Comparison of ENCODE assay signal across 7 mouse cellular contexts in the genomic region with DNA sequence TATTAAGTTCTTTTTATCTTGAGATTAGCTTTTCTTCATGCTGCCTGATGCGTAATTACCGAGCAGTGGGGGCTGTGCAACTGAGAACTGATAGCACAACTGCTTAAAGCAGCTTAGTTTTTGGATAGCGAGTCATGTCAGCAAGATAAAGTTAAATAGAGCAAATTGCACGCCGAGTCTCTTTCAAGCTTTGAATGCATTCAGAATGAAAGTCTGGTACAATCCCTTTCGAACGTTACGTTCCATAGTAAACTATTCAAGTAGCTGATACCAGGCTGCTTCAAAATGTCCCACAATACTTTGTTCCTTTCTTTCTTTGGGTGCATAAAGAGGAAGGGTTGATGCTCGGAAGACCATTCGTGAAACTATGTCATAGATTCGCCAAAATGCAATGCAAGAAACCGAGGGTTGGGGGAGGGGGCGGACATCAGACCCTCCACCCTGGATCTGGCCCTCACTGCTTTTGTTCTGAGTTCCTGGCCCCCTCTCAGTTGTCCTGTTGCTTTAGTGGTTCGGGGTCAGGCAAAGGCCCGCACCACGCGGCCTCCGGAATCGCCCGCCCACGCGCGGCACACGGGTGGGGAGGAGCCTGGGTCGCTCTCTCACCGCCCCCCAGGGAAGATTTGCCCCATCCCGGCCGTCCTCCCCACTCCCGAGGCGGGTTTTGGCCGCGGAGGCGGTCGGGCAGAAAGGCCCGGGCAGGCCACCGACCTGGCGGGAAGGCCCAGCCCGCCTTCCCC. TPM values are rescaled to one million over a fixed set of nuclear protein-coding genes. Genes with fewer than 3 reads are reported as not detected.
DNase-seq lines count a peak whose midpoint lies in the region; ATAC-seq lines count a peak whose summit lies in the region.

No protein-coding gene starts in this region.

- peaks cover 54% of the 10 kb centered on the region for H3K79me2 ChIP-seq in macrophage (ENCODE audit: inconsistent target)

- H3K27me3 ChIP-seq in embryonic facial prominence, embryonic 10.5 days (replicated peaks; ENCODE audit: low read depth, poor library complexity, severe bottlenecking) = no peaks in the 10 kb centered on the region
- H3K27me3 ChIP-seq in heart, embryonic 10.5 days (ENCODE audit: insufficient read depth, poor library complexity, severe bottlenecking) = no peaks in the 10 kb centered on the region

- WGBS in embryonic facial prominence, embryonic 10.5 days = 1% methylated on average over 38 of the region's 38 CpGs
- 1% methylated on average over 38 of the region's 38 CpGs for WGBS in heart, embryonic 10.5 days
- WGBS in macrophage (ENCODE audit: missing documents) = 2% methylated on average over 38 of the region's 38 CpGs

- H3K4me1 ChIP-seq in embryonic facial prominence, embryonic 10.5 days = peaks cover 18% of the 10 kb centered on the region
- H3K4me1 ChIP-seq in heart, embryonic 10.5 days = peaks cover 8% of the 10 kb centered on the region; the same call in 1 of the 2 replicates

- peak; percentile 78 for DNase-seq in ES-CJ7 (ENCODE audit: low read depth, low spot score)
- DNase-seq in embryonic facial prominence, embryonic 10.5 days (ENCODE audit: low spot score) = peak; percentile 77
- peak; percentile 79 for DNase-seq in heart, embryonic 10.5 days (ENCODE audit: low spot score)
- peak; percentile 32 for DNase-seq in layer of hippocampus, adult 9-11 months
- DNase-seq in skeletal muscle tissue, adult 2 months (ENCODE audit: low read depth, low spot score) = peak; percentile 17

- peaks cover 46% of the 10 kb centered on the region for H3K36me3 ChIP-seq in embryonic facial prominence, embryonic 10.5 days (replicated peaks)
- peaks cover 25% of the 10 kb centered on the region for H3K36me3 ChIP-seq in heart, embryonic 10.5 days
- no peaks in the 10 kb centered on the region for H3K36me3 ChIP-seq in macrophage (ENCODE audit: inconsistent target)

- H3K4me3 ChIP-seq in embryonic facial prominence, embryonic 10.5 days = peak overlapping the region; percentile 96
- peak overlapping the region; percentile 95 for H3K4me3 ChIP-seq in heart, embryonic 10.5 days
- peak overlapping the region; percentile 56 for H3K4me3 ChIP-seq in macrophage (ENCODE audit: inconsistent target)

- peaks cover 8% of the 10 kb centered on the region; the same call in 1 of the 2 replicates for H3K9me3 ChIP-seq in embryonic facial prominence, embryonic 10.5 days
- no peaks in the 10 kb centered on the region for H3K9me3 ChIP-seq in heart, embryonic 10.5 days

- ATAC-seq in activated CD4-positive, CD25-positive, alpha-beta regulatory T cell, adult 4 months = peak; percentile 12

- H3K27ac ChIP-seq in embryonic facial prominence, embryonic 10.5 days (replicated peaks) = peak overlapping the region; percentile 100
- H3K27ac ChIP-seq in heart, embryonic 10.5 days = peak overlapping the region; percentile 100
- H3K27ac ChIP-seq in macrophage = peak overlapping the region; percentile 47

RNA-seq across cellular contexts. Expression of gene Rbmxl1, which starts 0.5 kb away (rescaled TPM):
- polyA plus RNA-seq in activated CD4-positive, CD25-positive, alpha-beta regulatory T cell, adult 4 months (2017; shearing (Covaris generic)) = 100 to 1,000 TPM in 1 of 2 experiments, 10 to 100 TPM in 1; 88.2 to 121 TPM
- polyA plus RNA-seq in embryonic facial prominence, embryonic 10.5 days (2016; fragmentation: Nextera tagmentation; extraction: Ambion mirVana) = 398 and 401 TPM in 2 replicates
- polyA plus RNA-seq in heart, embryonic 10.5 days (2016; fragmentation: Nextera tagmentation; extraction: Ambion mirVana) = 199 and 273 TPM in 2 replicates
- 10 to 100 TPM in 25 of 26 experiments, 1 to 10 TPM in 1; 9.1 to 30.9 (median 19.8) TPM for total RNA-seq in macrophage (2018; cell fraction: chromatin; rRNA removed)
- total RNA-seq in macrophage (2018; cell fraction: cytosol; rRNA removed) = 10 to 100 TPM; 32.3 to 47.5 (median 39.9) TPM
- total RNA-seq in macrophage (2018; cell fraction: nucleus; rRNA removed) = 10 to 100 TPM; 15.7 to 49.3 (median 30.5) TPM
- polyA plus RNA-seq in macrophage (2018) = 45.6 to 73.7 TPM (median 65.0 TPM) in 3 replicates

RNA-seq across cellular contexts. Expression of gene Slc10a7, which starts 1.0 kb away (rescaled TPM):
- 10 to 100 TPM; 12.6 to 14.7 TPM for polyA plus RNA-seq in activated CD4-positive, CD25-positive, alpha-beta regulatory T cell, adult 4 months (2017; shearing (Covaris generic))
- polyA plus RNA-seq in embryonic facial prominence, embryonic 10.5 days (2016; fragmentation: Nextera tagmentation; extraction: Ambion mirVana) = 10.1 and 10.9 TPM in 2 replicates
- polyA plus RNA-seq in heart, embryonic 10.5 days (2016; fragmentation: Nextera tagmentation; extraction: Ambion mirVana) = 9.2 and 10.0 TPM in 2 replicates
- total RNA-seq in macrophage (2018; cell fraction: chromatin; rRNA removed) = 10 to 100 TPM in 25 of 26 experiments, 1 to 10 TPM in 1; 9.7 to 55.0 (median 45.9) TPM
- 10 to 100 TPM; 13.3 to 28.4 (median 21.2) TPM for total RNA-seq in macrophage (2018; cell fraction: cytosol; rRNA removed)
- total RNA-seq in macrophage (2018; cell fraction: nucleus; rRNA removed) = 10 to 100 TPM; 12.2 to 59.8 (median 36.2) TPM
- polyA plus RNA-seq in macrophage (2018) = 13.1 to 24.9 TPM (median 13.4 TPM) in 3 replicates

Comparison
In these comparisons a context has a peak if more than half of its experiments do, and no peak if none do; other contexts are left out.
1. Peak in every context shown above with its lines: DNase-seq, ATAC-seq, H3K4me3 ChIP-seq and H3K27ac ChIP-seq.
2. DNase-seq: peak in every context shown above with its lines; median percentile 79 in heart, embryonic 10.5 days; 78 in ES-CJ7; 77 in embryonic facial prominence, embryonic 10.5 days; 32 in layer of hippocampus, adult 9-11 months; 17 in skeletal muscle tissue, adult 2 months.
3. H3K27ac ChIP-seq: peak in every context shown above with its lines; median percentile 100 in embryonic facial prominence, embryonic 10.5 days; 100 in heart, embryonic 10.5 days; 47 in macrophage.